Mouse (Mus musculus): ENCODE results near the gene Qrsl1.
"Not testable (repeated sequence)": the region's sequence is repeated elsewhere in the genome, so short reads cannot be mapped to it uniquely, and the experiment has no call there.

Qrsl1 gene

DNA sequence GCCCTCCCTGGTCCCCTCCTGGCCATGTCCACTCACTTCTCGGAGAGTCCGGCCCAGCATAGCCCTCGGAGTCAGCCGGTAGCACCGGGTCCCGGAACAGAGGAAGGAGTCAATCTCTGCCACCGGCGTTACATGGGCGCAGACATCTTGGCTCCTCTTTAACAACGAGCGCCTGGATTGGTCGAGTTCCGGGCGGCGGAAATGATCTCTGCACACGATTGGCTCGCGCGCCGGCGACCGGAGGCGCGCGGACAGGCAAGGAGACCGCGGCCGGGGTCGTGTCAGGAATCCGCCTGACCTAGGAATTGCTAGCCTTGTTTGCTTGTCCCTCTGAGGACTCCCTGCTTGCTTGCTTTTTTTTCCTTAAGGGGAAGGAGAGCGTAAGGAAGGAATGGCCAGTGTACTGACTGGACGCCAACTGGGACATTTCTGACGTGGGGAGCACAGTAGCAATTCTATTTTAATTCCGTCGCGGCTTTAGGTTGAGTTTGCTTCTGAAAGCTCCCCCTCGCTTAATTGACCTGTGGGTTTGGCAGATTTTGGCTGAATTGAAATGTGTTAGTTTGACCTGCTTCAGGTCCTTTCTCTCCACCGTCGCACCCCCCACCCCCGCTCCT is at the start of gene Qrsl1, which contains the start of gene Rtn4ip1:
Gene Qrsl1, minus strand, starts transcription at position 168 of the 617 bp plus-strand sequence.
Gene Rtn4ip1, plus strand, starts transcription at position 230 of the 617 bp plus-strand sequence.
- peak; percentile 96 for DNase-seq

DNA sequence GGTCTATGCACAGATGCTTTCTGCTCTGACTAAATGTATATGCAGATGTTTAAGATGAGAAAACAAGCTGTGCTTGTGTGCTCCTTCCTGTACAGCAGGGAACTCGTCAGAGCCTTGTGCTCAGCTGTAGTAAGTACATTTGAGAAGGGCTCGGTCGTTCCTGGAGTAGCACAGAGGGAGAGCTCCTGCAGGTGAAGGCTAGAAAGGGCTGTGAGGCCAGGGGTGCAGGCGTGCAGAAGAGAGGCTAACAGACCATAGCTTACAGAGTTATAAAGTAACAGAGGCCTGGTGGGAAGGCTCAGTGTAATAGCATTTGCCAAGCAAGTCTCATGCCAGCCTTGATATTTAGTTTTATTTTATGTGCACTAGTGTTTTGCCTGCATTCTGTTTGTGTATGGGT is 43.9 kb upstream of the Qrsl1 start:
- no peak for DNase-seq

DNA sequence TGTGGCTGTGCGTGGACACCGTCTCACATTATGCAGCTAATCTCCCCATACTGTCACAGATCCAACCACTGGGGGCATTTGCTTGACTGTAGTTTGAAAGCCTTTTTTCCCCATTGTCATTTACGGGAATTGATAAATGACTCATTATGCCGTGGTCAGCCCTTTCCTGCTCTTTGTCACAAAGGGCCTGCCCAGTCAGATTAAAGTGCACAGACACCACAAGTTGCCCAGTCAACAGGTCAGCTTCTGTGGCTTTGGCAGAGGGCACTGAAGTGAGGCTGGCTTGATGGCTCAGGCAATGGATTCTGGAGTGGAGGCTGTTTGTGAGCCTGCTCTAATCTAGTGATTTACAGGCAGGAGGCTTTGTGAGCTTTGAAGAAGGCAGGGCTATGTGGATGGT is 42.2 kb upstream of the Qrsl1 start:
- DNase-seq = no peak

DNA sequence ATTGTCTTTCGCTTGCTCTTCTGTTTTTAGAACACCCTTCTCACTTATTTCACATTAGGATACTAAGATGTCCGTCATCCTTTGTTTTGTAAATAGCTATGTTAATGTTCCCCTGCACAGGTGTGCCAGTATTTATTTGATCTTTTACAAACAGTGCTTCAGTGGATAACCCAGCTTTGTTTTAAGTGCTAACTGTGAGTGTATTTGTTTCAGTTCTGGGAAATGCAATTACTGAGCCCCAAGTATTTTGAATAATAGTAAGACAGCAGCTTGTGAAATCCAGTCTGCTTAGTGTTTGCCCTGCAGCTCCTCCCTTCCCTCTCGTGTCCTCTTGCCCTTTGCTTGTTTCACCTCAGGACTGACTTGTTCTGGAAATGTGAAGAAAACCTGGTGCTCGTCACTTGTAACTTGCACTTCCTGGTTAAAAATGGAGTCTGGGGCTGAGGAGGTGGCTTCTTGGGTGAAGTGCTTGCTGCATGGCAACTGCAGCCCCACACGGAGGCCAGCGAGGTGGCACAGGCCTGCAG is 37.7 kb upstream of the Qrsl1 start:
- DNase-seq = no peak

DNA sequence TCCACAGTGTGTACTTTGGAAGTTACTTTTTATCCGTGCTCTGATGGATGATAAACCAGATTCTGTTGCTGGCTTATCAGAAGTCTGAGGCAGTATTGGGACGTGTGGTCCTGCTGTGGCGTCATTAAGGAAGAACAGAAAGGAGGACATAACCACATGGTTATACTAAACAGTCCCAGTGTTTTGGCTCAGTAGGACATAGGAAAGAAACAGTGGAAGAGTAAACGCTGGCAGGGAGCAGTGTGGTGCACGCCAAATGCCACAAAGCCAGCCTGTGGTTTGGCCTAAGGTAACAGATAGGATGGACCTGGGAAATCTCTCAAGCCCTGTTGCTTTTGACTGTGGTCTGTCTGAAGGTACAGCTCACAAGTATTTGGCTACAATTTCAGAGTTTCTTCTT is 27.1 kb upstream of the Qrsl1 start:
- DNase-seq = no peak

DNA sequence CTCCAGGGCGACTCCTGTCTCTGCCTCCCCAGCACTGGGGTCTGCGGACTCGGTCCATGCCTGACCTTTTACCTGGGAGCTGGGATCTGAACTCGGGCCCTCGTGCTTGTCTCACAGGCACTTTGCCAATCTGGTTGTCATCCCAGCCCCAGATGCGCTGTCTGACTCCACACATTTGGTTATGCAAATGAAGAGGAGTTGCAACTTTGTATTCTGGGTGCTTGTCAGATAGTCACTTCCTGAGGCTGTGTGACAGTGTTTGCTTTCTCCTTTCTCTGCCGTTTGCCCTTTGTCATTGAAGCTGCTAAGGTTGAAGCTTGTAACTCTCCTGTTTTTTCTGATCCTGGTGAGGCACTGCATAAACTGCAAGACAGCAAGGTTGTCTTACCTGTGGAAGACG is 26.2 kb upstream of the Qrsl1 start:
- DNase-seq = no peak

DNA sequence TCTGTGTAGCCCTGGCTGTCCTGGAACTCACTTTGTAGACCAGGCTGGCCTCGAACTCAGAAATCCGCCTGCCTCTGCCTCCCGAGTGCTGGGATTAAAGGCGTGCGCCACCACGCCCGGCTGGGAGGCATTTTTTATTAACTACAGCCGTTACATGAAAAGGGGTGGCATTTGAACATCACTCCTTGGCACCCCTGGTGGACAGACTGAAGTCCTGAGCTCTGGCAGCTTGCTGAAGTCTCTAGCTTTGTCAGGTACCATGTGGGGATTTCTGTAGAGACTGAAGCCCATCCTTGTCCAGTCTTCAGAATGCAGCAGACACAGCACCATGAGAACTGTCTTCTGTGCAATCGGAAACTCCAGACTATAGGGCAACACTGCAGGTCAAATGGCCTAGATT is 24.2 kb upstream of the Qrsl1 start:
- DNase-seq = not testable (repeated sequence)

DNA sequence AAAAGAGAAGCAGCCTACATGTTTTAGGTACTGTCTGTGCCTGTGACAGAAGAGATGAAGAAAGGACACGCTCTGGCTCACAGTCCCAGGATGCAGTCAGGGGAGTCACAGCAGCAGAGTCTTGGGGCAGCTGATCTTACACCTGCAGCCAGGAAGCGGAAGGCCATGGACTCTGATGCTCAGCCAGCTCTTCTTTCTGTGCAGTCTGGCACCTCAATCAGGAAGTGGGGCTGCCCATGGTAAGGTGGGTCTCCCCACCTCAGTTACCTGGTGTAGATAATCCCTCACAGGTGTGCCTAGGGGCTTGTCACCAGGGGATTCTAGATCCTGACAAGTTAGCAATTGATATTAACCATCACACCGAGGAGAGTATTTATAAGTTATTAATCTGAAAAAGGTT is 21.6 kb upstream of the Qrsl1 start:
- no peak for DNase-seq

DNA sequence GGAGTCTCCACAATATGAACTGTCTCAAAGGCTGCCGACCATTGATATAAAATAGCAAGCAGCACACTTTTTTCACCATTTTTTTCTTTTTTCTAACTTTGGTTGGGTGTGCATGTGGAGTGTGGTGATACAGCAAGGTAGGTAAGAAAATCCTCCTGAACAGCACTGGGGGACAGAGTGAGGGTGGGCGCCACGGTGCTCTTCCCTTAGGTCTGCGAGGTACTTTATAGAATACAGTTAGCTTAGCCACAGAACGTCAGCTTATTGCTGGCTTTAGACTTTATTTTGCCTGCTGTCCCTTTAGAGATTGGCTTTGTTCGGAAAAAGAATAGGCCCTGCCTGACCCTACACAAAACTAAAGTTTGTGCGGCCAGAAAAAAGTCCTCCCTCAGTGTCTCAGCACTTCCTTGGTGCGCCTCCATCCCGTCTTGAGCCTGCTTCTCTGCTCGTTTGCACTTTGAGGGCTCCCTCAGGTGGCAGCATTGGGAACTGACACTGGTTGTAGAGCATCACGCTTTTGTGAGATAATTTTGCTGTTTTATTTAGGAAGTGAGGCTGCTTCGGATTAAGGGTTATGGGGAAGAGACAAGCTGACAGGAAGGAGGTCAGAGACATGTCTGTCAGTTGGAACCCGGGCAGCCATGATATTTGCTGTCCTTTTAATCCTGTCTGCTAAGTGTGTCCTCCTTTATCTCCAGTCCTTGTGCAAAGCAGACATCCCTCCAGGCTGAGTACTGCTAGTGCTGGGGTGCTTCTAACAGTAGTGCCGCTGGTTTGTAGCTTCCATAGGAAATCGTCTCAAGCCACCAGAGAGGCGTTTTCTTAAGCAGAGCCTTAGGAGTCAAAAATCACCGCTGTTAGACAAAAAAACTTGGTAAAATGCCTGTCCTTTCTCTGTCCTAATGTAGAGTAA is 17.4 kb upstream of the Qrsl1 start:
- DNase-seq = peak; percentile 85

DNA sequence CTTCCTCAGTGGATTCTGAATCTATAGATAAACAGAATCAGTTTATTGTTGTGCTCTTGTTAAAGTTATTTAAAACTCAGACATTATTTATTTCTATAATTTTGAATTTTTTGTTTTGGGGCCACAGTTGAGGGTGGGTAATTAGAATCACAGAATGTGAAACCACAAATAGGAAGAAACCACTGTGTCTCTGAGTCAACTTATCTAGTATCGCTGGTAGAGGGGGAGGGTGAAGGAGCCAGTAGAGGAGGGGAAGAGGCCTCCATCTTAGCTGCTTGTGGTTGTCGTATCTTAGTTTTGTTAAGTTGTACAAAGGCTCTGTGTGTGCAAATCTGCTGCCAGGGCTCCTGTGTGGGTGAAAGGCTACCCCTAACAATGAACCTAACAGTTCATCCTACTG is 15.2 kb upstream of the Qrsl1 start:
- no peak for DNase-seq

DNA sequence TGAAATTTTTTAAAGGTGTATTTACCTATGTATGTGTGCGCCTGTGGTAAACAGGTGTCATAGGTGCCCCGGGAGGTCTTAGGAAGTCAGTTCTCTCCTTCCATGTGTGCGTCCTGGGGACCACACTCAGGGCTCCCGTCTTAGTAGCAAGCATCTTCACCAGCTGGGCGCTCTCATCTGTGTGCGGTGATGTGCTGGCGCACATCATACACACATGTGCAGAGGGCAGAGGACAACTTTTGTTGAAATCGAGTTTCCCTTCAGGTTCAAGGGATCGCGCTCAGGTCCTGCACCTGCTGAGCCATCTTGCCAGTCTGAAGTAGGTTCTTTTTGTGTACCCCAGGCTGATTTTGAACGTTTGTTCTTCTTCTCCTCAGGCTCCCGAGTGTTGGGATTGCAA is 14.6 kb upstream of the Qrsl1 start:
- DNase-seq = no peak

DNA sequence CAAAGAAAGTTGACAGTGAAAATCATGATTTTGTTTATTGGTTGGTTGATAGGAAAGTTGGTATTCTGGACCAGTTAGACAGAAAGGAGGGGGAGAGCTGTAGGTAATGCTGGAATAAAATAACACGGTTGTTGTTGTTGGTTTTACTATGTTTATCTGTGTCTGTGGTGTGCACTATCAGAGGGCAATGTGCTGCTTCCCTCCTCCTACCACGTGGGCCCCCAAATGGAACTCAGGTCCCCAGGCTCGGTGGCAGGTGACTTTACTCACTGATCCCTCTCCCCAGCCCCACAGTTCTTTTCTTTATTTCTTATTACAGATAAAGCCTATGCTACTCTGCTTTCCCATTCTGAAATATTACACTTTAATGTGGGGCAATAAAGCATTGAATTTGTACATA is 10.7 kb upstream of the Qrsl1 start:
- DNase-seq = no peak

DNA sequence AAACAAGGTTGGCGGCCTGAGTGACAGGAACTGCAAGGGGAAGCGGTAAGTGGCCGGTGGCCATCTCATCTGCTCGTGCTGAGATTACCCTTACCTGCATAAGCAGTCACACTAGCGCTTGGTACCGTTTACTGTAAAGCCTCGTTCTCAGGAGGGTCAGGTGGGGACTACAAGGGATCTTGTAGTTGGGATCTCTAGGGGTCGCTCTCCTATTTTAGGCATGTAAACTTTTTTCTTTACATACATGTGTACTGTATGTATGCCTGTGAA is 9.3 kb upstream of the Qrsl1 start:
- DNase-seq = no peak

DNA sequence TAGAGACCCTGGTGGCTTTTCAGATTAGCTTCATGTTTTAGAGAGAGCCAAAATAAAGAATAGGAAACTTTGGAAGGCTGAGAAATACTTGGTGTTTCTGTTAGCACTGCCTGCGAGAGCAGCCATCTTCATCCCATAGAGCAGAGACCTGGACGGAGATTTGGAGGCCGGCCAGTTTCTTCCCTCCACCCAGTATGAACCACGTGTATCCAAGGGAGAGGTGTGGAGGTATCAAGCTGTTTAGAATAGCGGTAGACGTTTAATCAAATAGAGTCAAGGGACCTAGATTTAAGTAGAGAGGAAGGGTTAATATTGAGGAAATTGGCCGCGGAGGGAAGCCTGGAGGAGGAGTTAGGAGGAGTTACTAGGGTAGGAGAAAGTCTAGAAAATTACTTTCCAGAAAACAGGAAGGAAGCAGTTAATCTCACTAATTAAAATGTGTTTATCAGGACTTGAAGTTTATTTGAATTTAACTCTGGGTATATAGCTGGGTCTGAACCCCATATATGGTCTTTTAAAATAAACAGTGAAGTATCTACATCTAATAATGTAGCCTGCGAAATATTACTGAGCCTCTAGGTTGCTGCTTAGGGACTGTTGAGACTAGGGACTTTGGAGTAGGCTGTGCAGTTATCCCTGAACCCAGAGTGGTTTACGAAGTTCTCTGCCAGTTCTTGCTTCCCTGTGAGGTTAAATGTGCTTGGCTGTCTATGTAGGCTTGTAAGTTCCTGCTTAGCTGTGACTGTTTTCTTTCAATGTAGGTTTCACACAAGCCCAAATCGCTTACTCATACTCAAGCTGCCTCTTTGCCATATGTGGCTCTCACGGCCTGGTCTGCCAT is 8.7 kb upstream of the Qrsl1 start:
- DNase-seq = no peak

DNA sequence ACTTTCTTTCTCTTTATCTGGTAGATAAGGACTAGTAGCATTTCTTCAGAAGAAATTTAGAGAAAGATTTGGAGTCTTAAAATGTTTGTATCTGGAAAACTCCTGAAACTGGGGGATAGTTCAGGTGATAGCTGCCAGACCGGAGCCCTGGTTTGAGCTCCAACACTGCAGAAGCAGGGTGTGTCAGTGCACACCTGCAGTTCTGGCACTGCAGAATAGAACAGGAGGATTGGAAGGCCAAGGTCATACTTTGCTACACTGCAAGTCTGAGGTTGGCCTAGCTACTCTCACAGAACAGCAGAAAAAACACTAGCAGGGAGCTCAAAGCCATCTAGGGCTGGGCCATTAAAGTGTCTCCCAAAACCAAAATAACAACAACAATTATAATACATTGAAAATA is 3.0 kb upstream of the Qrsl1 start:
- no peak for DNase-seq

DNA sequence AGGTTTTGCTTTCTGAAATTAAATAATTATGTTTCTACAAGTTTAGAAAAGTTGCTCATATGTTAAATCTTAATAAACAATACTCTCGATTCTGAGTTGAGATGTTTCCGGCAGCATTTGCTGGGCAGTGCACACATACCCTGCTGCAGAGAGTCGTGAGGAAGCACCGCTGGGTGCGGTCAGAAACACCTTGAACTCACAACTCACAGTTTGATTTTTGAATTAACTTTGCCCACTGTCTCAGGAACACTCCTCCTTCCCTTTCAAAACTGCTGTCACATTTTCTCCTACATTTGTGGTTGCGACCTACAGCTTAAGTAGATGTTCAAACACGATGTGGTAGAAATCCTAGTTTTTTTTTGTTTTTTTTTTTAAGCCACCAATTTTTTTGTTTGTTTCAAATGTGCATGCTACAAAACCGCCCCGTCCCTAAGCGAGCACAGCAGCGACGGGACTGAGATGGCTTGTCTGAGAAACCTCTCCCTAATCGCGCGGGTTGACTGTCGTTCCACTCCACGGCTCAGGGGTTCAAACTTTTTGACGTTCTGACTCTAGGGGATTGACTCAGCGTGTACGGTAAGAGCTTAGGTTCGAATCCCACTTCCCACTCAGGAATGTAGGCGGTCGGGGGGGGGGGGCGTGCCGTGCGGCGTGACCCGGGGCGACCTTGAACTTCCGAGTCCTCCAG is 518 bp downstream of the Qrsl1 start:
- DNase-seq = no peak

DNA sequence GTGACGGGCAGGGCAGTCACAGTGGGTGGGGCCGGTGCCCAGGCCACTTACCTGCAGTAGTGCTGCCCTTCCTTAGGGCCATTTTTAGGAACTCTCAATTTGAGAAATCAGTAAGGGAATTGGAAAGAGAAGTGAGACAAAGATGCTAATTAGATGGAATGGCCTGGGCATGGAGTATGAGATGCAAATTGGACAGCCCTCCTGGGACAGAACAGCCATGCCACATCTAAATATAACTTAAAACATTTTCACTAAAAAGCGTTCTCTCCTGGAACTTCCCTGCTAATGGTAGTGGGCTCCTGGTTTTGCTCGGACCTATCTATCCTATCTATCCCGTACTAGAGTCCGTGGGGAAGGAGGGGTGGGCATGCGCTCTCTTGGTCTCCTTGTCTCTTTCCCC is 3.3 kb downstream of the Qrsl1 start:
- DNase-seq = no peak

DNA sequence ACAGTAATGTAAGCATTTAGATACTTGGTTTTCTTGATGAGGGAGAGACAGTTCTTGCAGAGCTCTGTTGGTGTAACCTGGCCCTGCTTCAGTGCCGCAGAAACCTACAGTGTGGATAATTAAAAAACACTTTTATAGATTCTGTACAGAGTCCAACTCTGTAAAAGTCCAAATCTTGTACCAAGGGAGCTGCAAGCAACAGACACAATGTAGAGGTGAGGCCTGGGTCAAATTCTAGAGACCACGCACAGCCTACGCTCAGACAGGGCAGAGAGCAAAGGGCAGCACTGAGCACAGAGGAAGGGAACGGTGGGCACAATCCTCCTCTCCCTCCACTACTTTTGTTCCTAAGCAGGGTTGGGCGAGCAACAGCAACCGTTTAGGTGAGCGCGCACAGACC is 5.5 kb downstream of the Qrsl1 start:
- DNase-seq = peak; percentile 32

DNA sequence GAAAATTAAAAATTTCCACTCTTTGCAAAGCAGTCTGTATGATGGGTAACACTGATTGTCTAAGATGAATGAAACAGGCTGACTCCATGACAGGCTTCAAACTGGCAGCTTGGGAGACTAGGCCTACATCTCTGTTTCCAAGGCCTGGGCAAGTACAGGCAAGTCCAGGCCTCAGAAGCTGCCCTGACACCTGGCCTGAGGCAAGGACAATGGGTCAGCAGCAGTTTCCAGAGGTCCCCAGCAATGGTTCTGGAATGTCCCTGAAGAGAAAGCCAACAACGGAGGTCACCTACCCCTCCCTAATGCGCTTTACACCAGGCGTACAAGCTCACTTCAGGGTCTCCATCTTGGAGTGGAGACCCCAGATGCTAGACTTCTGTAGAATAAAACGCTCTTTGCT is 8.6 kb downstream of the Qrsl1 start:
- no peak for DNase-seq

DNA sequence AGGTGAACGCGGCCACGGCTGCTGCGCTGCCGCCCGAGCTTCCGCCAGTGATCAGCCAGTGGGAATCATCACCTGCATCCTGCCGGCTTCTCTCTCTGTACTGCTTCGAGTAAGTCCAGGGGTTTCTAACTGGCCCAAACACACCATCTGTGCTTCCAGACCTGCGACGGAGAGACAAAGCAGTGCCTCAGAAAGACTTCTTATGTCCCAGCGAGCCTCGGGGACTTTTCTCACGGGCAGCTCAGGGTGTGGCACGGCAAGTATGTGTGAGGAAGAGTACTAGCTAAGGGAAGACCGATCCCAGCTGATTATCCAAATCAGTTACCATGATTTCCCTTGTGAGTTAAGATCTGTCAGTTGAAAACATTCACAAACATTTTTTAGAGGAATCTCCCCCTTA is 12.6 kb downstream of the Qrsl1 start:
- no peak for DNase-seq

DNA sequence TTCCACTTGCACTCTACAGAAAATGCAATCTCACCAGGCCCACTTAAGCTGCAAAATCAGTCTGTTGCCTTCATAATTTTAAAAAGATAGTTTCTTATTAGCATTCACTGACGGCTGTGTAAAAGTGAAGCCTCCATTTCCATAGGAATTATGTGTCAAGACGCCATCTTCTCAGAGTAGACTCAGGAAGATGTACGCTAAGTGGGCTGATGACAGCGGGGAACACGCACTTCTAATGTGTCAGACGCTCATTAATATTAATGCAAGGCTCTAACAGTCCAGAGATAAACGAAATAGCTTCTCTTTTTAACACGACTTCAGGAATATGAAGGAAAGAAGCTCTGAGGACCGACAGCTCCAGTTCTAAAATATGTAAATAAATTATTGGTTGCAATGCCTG is 13.9 kb downstream of the Qrsl1 start:
- DNase-seq = no peak

DNA sequence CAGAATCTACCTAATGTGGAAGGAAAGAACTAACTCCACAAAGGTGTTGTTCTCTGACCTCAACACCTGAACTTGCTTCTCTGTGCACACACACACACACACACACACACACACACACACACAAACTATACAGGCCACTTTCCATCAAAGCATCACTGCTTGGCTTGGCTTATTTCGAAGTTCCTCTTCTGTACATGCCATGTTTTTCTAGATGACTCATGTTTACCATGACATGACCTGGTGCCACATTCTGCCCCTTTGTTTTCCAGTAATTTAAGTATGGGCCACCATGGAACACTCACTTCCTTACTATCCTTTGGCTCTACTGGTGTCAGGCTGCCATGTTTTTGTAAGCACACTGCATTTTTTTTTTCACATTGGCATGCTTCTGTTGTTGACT is 30.1 kb downstream of the Qrsl1 start:
- no peak for DNase-seq

DNA sequence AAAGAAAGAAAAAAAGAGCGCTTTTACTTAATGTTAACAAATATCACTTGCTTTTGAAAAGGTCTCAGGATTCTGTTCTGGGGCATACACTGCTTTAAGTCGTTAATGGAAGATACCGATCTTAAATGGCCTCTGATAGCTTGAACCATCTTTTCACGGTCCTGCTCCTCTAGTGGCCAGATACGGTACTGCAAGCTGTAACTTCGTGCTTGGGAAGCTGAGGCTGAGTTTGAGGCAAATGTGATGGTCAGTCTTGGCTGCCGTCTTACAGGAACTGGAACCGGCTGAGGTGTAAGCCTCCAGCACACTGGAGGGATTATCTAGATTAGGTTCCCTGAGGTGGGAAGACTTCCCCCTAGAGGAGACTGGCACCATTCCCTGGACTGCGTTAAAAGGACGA is 30.8 kb downstream of the Qrsl1 start:
- peak; percentile 26 for DNase-seq
